Mouse (Mus musculus): ENCODE measurements around the gene Noc4l.

- TF ChIP-seq CTCF (IDR thresholded peaks at IDR 0.05 in 2 of 3, conservative IDR thresholded peaks at IDR 0.05 in 1 of 3; ENCODE audit: control insufficient read depth in 1 of 3, insufficient read depth in 1 of 3, low read depth in 2 of 3, low read length in 3 of 3, poor library complexity in 1 of 3, severe bottlenecking in 1 of 3), result no peak
- TF ChIP-seq TAL1 (IDR thresholded peaks at IDR 0.05; ENCODE audit: low read length), result no peak
- TF ChIP-seq POLR2A (IDR thresholded peaks at IDR 0.05; ENCODE audit: control insufficient read depth in 1 of 2, insufficient read depth in 1 of 2, low read depth in 1 of 2, low read length in 2 of 2, poor library complexity in 1 of 2), result no peak
- TF ChIP-seq EP300 (IDR thresholded peaks at IDR 0.05; ENCODE audit: low read depth in 1 of 2, low read length in 2 of 2), result no peak
- TF ChIP-seq USF1 (IDR thresholded peaks at IDR 0.05; ENCODE audit: low read depth, low read length), result no peak
- no peak for TF ChIP-seq USF2 (IDR thresholded peaks at IDR 0.05; ENCODE audit: borderline replicate concordance in 1 of 2, insufficient read depth in 1 of 2, low read depth in 1 of 2, low read length in 2 of 2)
- no peak for TF ChIP-seq UBTF (IDR thresholded peaks at IDR 0.05; ENCODE audit: borderline replicate concordance, insufficient read depth, low read depth, low read length)
- TF ChIP-seq MAX (IDR thresholded peaks at IDR 0.05; ENCODE audit: low read length), result no peak
- TF ChIP-seq HCFC1 (IDR thresholded peaks at IDR 0.05; ENCODE audit: low read depth, low read length), result no peak
- TF ChIP-seq POLR2AphosphoS5 (IDR thresholded peaks at IDR 0.05; ENCODE audit: borderline replicate concordance, low read depth, low read length), result no peak
- TF ChIP-seq TBP (IDR thresholded peaks at IDR 0.05; ENCODE audit: low read depth, low read length), result no peak
- TF ChIP-seq KAT2A (conservative IDR thresholded peaks at IDR 0.05; ENCODE audit: low read depth, low read length), result no peak
Observed at GRCm38 (mm10) chr5:110659682-110660081, 6.5 kb upstream of the Noc4l start.
